Mouse (Mus musculus) erythroblast, embryonic 14.5 days (primary cell): Measurements from ENCODE around the gene Aamp. TPM values are rescaled to one million over a fixed set of nuclear protein-coding genes. Genes with fewer than 3 reads are reported as not detected.

Experiments
- H3K27me3 ChIP-seq: 2 replicates; pipeline ENCODE4 v1.6.1; 2012; ENCODE audit warnings: inconsistent platforms; ENCODE audit not compliant: control insufficient read depth
- H3K36me3 ChIP-seq: 2 replicates; pipeline ENCODE4 v1.6.1; 2012; ENCODE audit warnings: mild to moderate bottlenecking, inconsistent platforms; ENCODE audit not compliant: control insufficient read depth
- H3K4me1 ChIP-seq: 2 replicates; pipeline ENCODE4 v1.6.1; 2012; ENCODE audit warnings: inconsistent platforms; ENCODE audit not compliant: control insufficient read depth
- H3K4me3 ChIP-seq: replicated peaks from 2 replicates; pipeline ENCODE3; 2012; ENCODE audit warnings: moderate library complexity, mild to moderate bottlenecking, inconsistent platforms
- H3K9me3 ChIP-seq: 2 replicates; pipeline ENCODE4 v1.6.1; 2012; ENCODE audit warnings: low read length, inconsistent platforms, mixed read lengths; ENCODE audit not compliant: control insufficient read depth
- GATA1 ChIP-seq: IDR thresholded peaks from 2 replicates; pipeline ENCODE4 v1.6.1; 2012; ENCODE audit warnings: low read length, inconsistent platforms, mixed read lengths
- TAL1 ChIP-seq: IDR thresholded peaks from 3 replicates; pipeline ENCODE4 v1.6.1; 2012; ENCODE audit warnings: low read length, inconsistent platforms, mixed read lengths
- polyA plus RNA-seq: library from polyadenylated mRNA; stranded (reverse); fragments of >175 nt; gene quantifications from 2 replicates; pipeline ENCODE4 v1.2.3, GENCODE M21; 2012

Gene Aamp
- polyA plus RNA-seq, 1 experiment: 15.5 TPM

GRCm38 (mm10) chr1:74277883-74278537 lies 6.5 kb downstream of the Aamp start:
- H3K9me3 ChIP-seq: no peaks in the 10 kb centered on the region
- peaks cover 24% of the 10 kb centered on the region for H3K27me3 ChIP-seq
- H3K4me3 ChIP-seq: no peak overlapping the region
- peaks cover 8% of the 10 kb centered on the region for H3K4me1 ChIP-seq
- TF ChIP-seq GATA1 (no peak), TAL1 (no peak)
- peaks cover 41% of the 10 kb centered on the region for H3K36me3 ChIP-seq

- Histone ChIP-seq H3K27me3 (peaks cover 24% of the 10 kb centered on the region), H3K4me3 (no peak overlapping the region), H3K36me3 (peaks cover 31% of the 10 kb centered on the region), H3K4me1 (peaks cover 4% of the 10 kb centered on the region), H3K9me3 (no peaks in the 10 kb centered on the region)
- TF ChIP-seq TAL1: no peak
- no peak for TF ChIP-seq GATA1
Measured at GRCm38 (mm10) chr1:74277041-74277440, 7.5 kb downstream of the Aamp start.

- TF ChIP-seq TAL1: no peak
- no peak for TF ChIP-seq GATA1
- Histone ChIP-seq H3K4me1 (peaks cover 4% of the 10 kb centered on the region), H3K9me3 (no peaks in the 10 kb centered on the region), H3K27me3 (peaks cover 24% of the 10 kb centered on the region), H3K4me3 (no peak overlapping the region), H3K36me3 (peaks cover 11% of the 10 kb centered on the region)
Measured at GRCm38 (mm10) chr1:74275015-74275414, 9.5 kb downstream of the Aamp start.

- TF ChIP-seq TAL1: no peak
- no peak for TF ChIP-seq GATA1
- Histone ChIP-seq H3K36me3 (peaks cover 24% of the 10 kb centered on the region), H3K27me3 (peaks cover 19% of the 10 kb centered on the region), H3K4me1 (peaks cover 6% of the 10 kb centered on the region), H3K4me3 (no peak overlapping the region), H3K9me3 (no peaks in the 10 kb centered on the region)
Measured at GRCm38 (mm10) chr1:74271659-74272058, 12.9 kb downstream of the Aamp start.

- TF ChIP-seq GATA1 (no peak), TAL1 (no peak)
- no peak overlapping the region for H3K4me3 ChIP-seq
- H3K27me3 ChIP-seq: no peaks in the 10 kb centered on the region
- H3K36me3 ChIP-seq: peaks cover 53% of the 10 kb centered on the region
- no peaks in the 10 kb centered on the region for H3K9me3 ChIP-seq
- peaks cover 6% of the 10 kb centered on the region for H3K4me1 ChIP-seq
Measured at GRCm38 (mm10) chr1:74268750-74269149, 15.8 kb downstream of the Aamp start.

- Histone ChIP-seq H3K4me1 (no peaks in the 10 kb centered on the region), H3K36me3 (peaks cover 87% of the 10 kb centered on the region), H3K27me3 (no peaks in the 10 kb centered on the region), H3K9me3 (no peaks in the 10 kb centered on the region), H3K4me3 (no peak overlapping the region)
- TF ChIP-seq TAL1 (no peak), GATA1 (no peak)
Measured at GRCm38 (mm10) chr1:74262510-74262909, 22.0 kb downstream of the Aamp start.

- H3K4me1 ChIP-seq: no peaks in the 10 kb centered on the region
- no peaks in the 10 kb centered on the region for H3K27me3 ChIP-seq
- no peaks in the 10 kb centered on the region for H3K9me3 ChIP-seq
- TF ChIP-seq TAL1: no peak
- no peak for TF ChIP-seq GATA1
- H3K36me3 ChIP-seq: peaks cover 83% of the 10 kb centered on the region
- H3K4me3 ChIP-seq: no peak overlapping the region
Measured at GRCm38 (mm10) chr1:74256782-74257181, 27.8 kb downstream of the Aamp start.

GRCm38 (mm10) chr1:74255704-74256345 lies 28.7 kb downstream of the Aamp start:
- Histone ChIP-seq H3K36me3 (peaks cover 89% of the 10 kb centered on the region), H3K4me3 (no peak overlapping the region), H3K9me3 (no peaks in the 10 kb centered on the region), H3K4me1 (no peaks in the 10 kb centered on the region), H3K27me3 (no peaks in the 10 kb centered on the region)
- TF ChIP-seq GATA1: no peak
- TF ChIP-seq TAL1: no peak

- H3K4me1 ChIP-seq: no peaks in the 10 kb centered on the region; the same call in 1 of the 2 replicates
- no peaks in the 10 kb centered on the region for H3K9me3 ChIP-seq
- TF ChIP-seq GATA1: no peak
- TF ChIP-seq TAL1: no peak
- peaks cover 86% of the 10 kb centered on the region for H3K36me3 ChIP-seq
- H3K4me3 ChIP-seq: no peak overlapping the region
- no peaks in the 10 kb centered on the region for H3K27me3 ChIP-seq
Measured at GRCm38 (mm10) chr1:74250096-74250495, 34.4 kb downstream of the Aamp start.
